Comparison of ENCODE assay signal across 10 mouse cellular contexts in genomic region chr10:17574894-17575293, GRCm38 (mm10).
A peak's percentile ranks its signal among the peaks of the same experiment; 100 is the strongest.
DNase-seq lines count a peak whose midpoint lies in the region; ATAC-seq lines count a peak whose summit lies in the region.
"Had no signal": no experiment of that assay in that cellular context is flagged by ENCODE, and none has a peak within 500 bp of the region (broad histone marks: within the 10 kb centered on the region; RNA-seq: fewer than 3 reads in every experiment).

No protein-coding gene starts in this region.

- no peak overlapping the region for H3K4me2 ChIP-seq in heart, embryonic 12.5 days
- no peak overlapping the region for H3K4me2 ChIP-seq in midbrain, embryonic 16.5 days (ENCODE audit: low read length)
- peak overlapping the region; percentile 53 for H3K4me2 ChIP-seq in liver, embryonic 12.5 days
- H3K4me2 ChIP-seq in hindbrain, embryonic 12.5 days (replicated peaks) = no peak overlapping the region

- DNase-seq in heart, postnatal 36 days = no peak
- no peak for DNase-seq in midbrain, embryonic 10.5 days (ENCODE audit: low spot score)
- peak; percentile 71 for DNase-seq in yolk sac, embryonic 10.5 days (ENCODE audit: low spot score)
- no peak for DNase-seq in Muller cell, postnatal 12 days (ENCODE audit: inconsistent ontology term)
- DNase-seq: cerebellum, adult 11-12 months; gastrocnemius, postnatal 10 days had no signal

- peak overlapping the region; percentile 50; the same call in 1 of the 2 replicates for H3K27ac ChIP-seq in heart, embryonic 12.5 days (ENCODE audit: poor library complexity, severe bottlenecking)
- H3K27ac ChIP-seq in midbrain, embryonic 10.5 days (replicated peaks) = peak overlapping the region; percentile 50
- no peak overlapping the region for H3K27ac ChIP-seq in midbrain, embryonic 16.5 days (ENCODE audit: low read length)
- H3K27ac ChIP-seq in liver, embryonic 12.5 days = peak overlapping the region; percentile 71
- no peak overlapping the region for H3K27ac ChIP-seq in hindbrain, embryonic 12.5 days

- 0 out of 2 replicates have a peak, but pooled peaks have one; percentile 9 for ATAC-seq in heart, embryonic 12.5 days (ENCODE audit: insufficient number of reproducible peaks, low FRiP score)
- ATAC-seq in midbrain, embryonic 16.5 days = no peak
- peak; percentile 17; the same call in 1 of the 2 replicates for ATAC-seq in liver, embryonic 12.5 days
- no peak for ATAC-seq in hindbrain, embryonic 12.5 days (ENCODE audit: low FRiP score)

- H3K9ac ChIP-seq in heart, embryonic 12.5 days = no peak overlapping the region
- H3K9ac ChIP-seq in midbrain, embryonic 16.5 days (ENCODE audit: low read depth, low read length) = no peak overlapping the region
- H3K9ac ChIP-seq in liver, embryonic 12.5 days = peak overlapping the region; percentile 32; the same call in 1 of the 2 replicates
- no peak overlapping the region for H3K9ac ChIP-seq in hindbrain, embryonic 12.5 days

- H3K4me1 ChIP-seq in heart, embryonic 12.5 days (replicated peaks) = peaks cover 15% of the 10 kb centered on the region
- peaks cover 21% of the 10 kb centered on the region for H3K4me1 ChIP-seq in midbrain, embryonic 10.5 days
- no peaks in the 10 kb centered on the region; the same call in 1 of the 2 replicates for H3K4me1 ChIP-seq in midbrain, embryonic 16.5 days (ENCODE audit: control insufficient read depth, insufficient read depth, low read length)
- H3K4me1 ChIP-seq in liver, embryonic 12.5 days = peaks cover 44% of the 10 kb centered on the region
- H3K4me1 ChIP-seq in hindbrain, embryonic 12.5 days = no peaks in the 10 kb centered on the region

- no peaks in the 10 kb centered on the region for H3K27me3 ChIP-seq in heart, embryonic 12.5 days (replicated peaks)
- H3K27me3 ChIP-seq in midbrain, embryonic 10.5 days (ENCODE audit: low read depth, poor library complexity, severe bottlenecking) = no peaks in the 10 kb centered on the region
- H3K27me3 ChIP-seq in midbrain, embryonic 16.5 days (ENCODE audit: control insufficient read depth, insufficient read depth, low read depth, low read length) = no peaks in the 10 kb centered on the region
- no peaks in the 10 kb centered on the region for H3K27me3 ChIP-seq in liver, embryonic 12.5 days (replicated peaks)
- no peaks in the 10 kb centered on the region for H3K27me3 ChIP-seq in hindbrain, embryonic 12.5 days

- peaks cover 4% of the 10 kb centered on the region; the same call in 1 of the 2 replicates for H3K9me3 ChIP-seq in heart, embryonic 12.5 days (replicated peaks)
- H3K9me3 ChIP-seq in midbrain, embryonic 10.5 days (replicated peaks) = no peaks in the 10 kb centered on the region; the same call in 1 of the 2 replicates
- no peaks in the 10 kb centered on the region for H3K9me3 ChIP-seq in midbrain, embryonic 16.5 days (replicated peaks; ENCODE audit: control insufficient read depth, low read length, poor library complexity, severe bottlenecking)
- H3K9me3 ChIP-seq in liver, embryonic 12.5 days (replicated peaks) = no peaks in the 10 kb centered on the region
- H3K9me3 ChIP-seq in hindbrain, embryonic 12.5 days (replicated peaks) = no peaks in the 10 kb centered on the region

- 14% methylated on average over 3 of the region's 3 CpGs for WGBS in heart, embryonic 12.5 days
- WGBS in midbrain, embryonic 10.5 days = 61% methylated on average over 3 of the region's 3 CpGs
- WGBS in midbrain, embryonic 16.5 days = 61% methylated on average over 3 of the region's 3 CpGs
- WGBS in liver, embryonic 12.5 days (ENCODE audit: insufficient replicate concordance) = 8% methylated on average over 3 of the region's 3 CpGs
- 49% methylated on average over 3 of the region's 3 CpGs for WGBS in hindbrain, embryonic 12.5 days

- no peak overlapping the region for H3K4me3 ChIP-seq in heart, embryonic 12.5 days
- no peak overlapping the region for H3K4me3 ChIP-seq in midbrain, embryonic 10.5 days
- no peak overlapping the region for H3K4me3 ChIP-seq in midbrain, embryonic 16.5 days (ENCODE audit: low read depth, low read length)
- H3K4me3 ChIP-seq in liver, embryonic 12.5 days = no peak overlapping the region
- H3K4me3 ChIP-seq in hindbrain, embryonic 12.5 days = no peak overlapping the region

- H3K36me3 ChIP-seq in heart, embryonic 12.5 days = no peaks in the 10 kb centered on the region
- H3K36me3 ChIP-seq in midbrain, embryonic 10.5 days = no peaks in the 10 kb centered on the region
- no peaks in the 10 kb centered on the region for H3K36me3 ChIP-seq in midbrain, embryonic 16.5 days (ENCODE audit: control insufficient read depth, insufficient read depth, low read length)
- no peaks in the 10 kb centered on the region for H3K36me3 ChIP-seq in liver, embryonic 12.5 days
- H3K36me3 ChIP-seq in hindbrain, embryonic 12.5 days = no peaks in the 10 kb centered on the region

- intact Hi-C loops in heart, postnatal 36 days (cut with DNase I) = no loop called here

Comparison
In these comparisons a context has a peak if more than half of its experiments do, and no peak if none do; other contexts are left out.
1. H3K27ac ChIP-seq: peak in heart, embryonic 12.5 days (single experiment), midbrain, embryonic 10.5 days (single experiment) and liver, embryonic 12.5 days (single experiment); none in midbrain, embryonic 16.5 days (single experiment) and hindbrain, embryonic 12.5 days (single experiment).
2. ATAC-seq: peak in heart, embryonic 12.5 days (single experiment) and liver, embryonic 12.5 days (single experiment); none in midbrain, embryonic 16.5 days (single experiment) and hindbrain, embryonic 12.5 days (single experiment).